Mouse (Mus musculus): ENCODE measurements around the gene Erbb4. TPM values are rescaled to one million over a fixed set of nuclear protein-coding genes. Genes with fewer than 3 reads are reported as not detected.

The Erbb4 gene
- polyA plus RNA-seq, 1 experiment from 2014 or later = 8.6 TPM

DNA sequence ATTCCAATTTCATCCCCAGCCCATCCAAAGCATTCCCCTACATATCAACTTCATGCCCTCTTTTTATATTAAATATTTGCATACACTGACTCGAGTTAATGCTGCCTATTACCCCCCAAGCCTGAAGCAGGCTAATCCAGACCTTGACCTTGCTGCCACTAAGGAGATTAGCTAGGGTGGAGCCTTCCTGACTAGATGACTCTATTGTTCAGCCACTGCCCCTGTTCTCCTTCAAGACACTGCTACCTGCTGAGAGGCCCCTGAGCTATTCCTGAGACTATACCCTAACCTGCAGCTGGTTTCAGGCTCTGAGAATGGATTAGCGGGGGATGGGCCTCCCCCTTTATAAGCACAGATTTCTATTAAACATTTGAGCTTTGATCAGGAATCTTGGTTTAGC is 774.1 kb downstream of the Erbb4 start:
- H3K27ac ChIP-seq (ENCODE audit: low read depth, low read length) = no peak overlapping the region
- H3K36me3 ChIP-seq (ENCODE audit: control insufficient read depth, insufficient read depth, low read length) = no peaks in the 10 kb centered on the region
- no peak for DNase-seq (ENCODE audit: low spot score, missing footprints)
- no peak overlapping the region for H3K4me2 ChIP-seq
- peaks cover 2% of the 10 kb centered on the region; the same call in 1 of the 2 replicates for H3K4me1 ChIP-seq (ENCODE audit: control insufficient read depth, insufficient read depth, low read length)
- H3K9ac ChIP-seq (ENCODE audit: low read length) = no peak overlapping the region
- no peak overlapping the region for H3K4me3 ChIP-seq (ENCODE audit: low read depth, low read length)
- no peaks in the 10 kb centered on the region for H3K9me3 ChIP-seq (ENCODE audit: control insufficient read depth, low read length)
- WGBS = 29% methylated on average over 2 of the region's 2 CpGs
- no peaks in the 10 kb centered on the region for H3K27me3 ChIP-seq (ENCODE audit: control insufficient read depth, insufficient read depth, low read length)
- no peak for ATAC-seq (ENCODE audit: low FRiP score)

DNA sequence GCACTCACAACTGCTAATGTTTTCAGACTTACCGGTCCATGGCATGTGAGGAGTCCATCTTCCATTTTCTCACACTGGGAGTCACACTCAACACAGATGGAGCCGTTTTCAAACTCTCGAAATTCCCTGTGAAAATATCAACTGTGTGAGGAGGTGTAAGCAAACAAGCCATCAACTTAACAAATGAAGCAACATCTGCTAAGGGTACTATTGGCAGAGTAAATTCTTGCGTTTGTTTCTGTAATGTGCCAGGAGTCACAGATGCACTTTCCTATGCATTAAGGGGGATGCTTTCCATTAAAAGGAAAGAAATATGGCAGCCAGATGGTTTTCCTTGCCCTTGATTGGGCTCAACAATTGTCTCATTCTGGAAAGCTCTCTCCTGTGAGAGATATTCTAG is 802.0 kb downstream of the Erbb4 start:
- ATAC-seq (ENCODE audit: low FRiP score) (no peak), DNase-seq (ENCODE audit: low spot score, missing footprints) (no peak)
- H3K27me3 ChIP-seq (ENCODE audit: control insufficient read depth, insufficient read depth, low read length) = no peaks in the 10 kb centered on the region
- H3K9me3 ChIP-seq (ENCODE audit: control insufficient read depth, low read length) = no peaks in the 10 kb centered on the region
- 89% methylated on average over 4 of the region's 4 CpGs for WGBS
- H3K4me3 ChIP-seq (ENCODE audit: low read depth, low read length) = no peak overlapping the region
- H3K36me3 ChIP-seq (ENCODE audit: control insufficient read depth, insufficient read depth, low read length) = no peaks in the 10 kb centered on the region
- H3K9ac ChIP-seq (ENCODE audit: low read length) = no peak overlapping the region
- H3K4me1 ChIP-seq (ENCODE audit: control insufficient read depth, insufficient read depth, low read length) = peaks cover 2% of the 10 kb centered on the region; the same call in 1 of the 2 replicates
- no peak overlapping the region for H3K4me2 ChIP-seq
- no peak overlapping the region for H3K27ac ChIP-seq (ENCODE audit: low read depth, low read length)

DNA sequence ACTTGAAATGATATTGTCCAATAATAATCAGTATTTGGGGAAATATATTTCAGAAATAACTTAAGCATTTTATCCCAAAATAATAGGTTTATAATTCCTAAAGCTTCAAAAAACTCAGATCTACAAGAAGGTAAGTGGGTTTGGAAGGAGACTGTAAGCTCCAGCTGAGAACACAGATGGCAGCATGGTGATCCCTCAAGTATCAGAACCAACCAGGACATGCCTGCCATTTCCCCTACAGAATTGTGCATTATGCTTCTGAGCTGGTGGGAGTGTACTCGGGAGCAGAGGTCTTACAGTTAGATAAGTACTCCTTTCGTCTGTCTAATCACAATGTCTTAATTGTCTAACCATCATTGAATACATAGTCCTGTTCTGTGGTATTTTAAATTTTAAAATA is 823.4 kb downstream of the Erbb4 start:
- no peaks in the 10 kb centered on the region for H3K4me1 ChIP-seq (ENCODE audit: control insufficient read depth, insufficient read depth, low read length)
- no peak for ATAC-seq (ENCODE audit: low FRiP score)
- H3K4me3 ChIP-seq (ENCODE audit: low read depth, low read length) = no peak overlapping the region
- no peak overlapping the region for H3K4me2 ChIP-seq
- no peaks in the 10 kb centered on the region for H3K36me3 ChIP-seq (ENCODE audit: control insufficient read depth, insufficient read depth, low read length)
- H3K9ac ChIP-seq (ENCODE audit: low read length) = no peak overlapping the region
- 74% methylated on average over 2 of the region's 2 CpGs for WGBS
- no peaks in the 10 kb centered on the region for H3K9me3 ChIP-seq (ENCODE audit: control insufficient read depth, low read length)
- DNase-seq (ENCODE audit: low spot score, missing footprints) = no peak
- no peaks in the 10 kb centered on the region for H3K27me3 ChIP-seq (ENCODE audit: control insufficient read depth, insufficient read depth, low read length)
- no peak overlapping the region for H3K27ac ChIP-seq (ENCODE audit: low read depth, low read length)

DNA sequence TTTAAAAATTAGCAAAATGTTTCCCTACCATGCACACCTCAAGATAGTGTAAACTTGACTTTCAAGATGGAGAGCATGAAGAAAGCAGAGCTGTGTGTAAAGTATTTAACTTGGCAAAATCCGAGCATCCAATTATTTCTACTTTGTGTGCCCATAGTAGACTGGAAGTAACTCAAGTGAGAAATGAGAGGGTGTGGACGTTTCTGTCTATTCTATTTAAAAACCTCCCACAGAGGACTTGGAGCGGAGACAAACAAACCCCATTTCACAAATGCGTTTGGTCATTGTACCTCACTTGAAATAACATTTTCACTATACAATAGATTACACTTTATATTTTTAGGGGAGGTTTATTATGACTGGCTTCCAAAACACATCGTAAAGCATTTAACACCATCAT is 832.0 kb downstream of the Erbb4 start:
- Histone ChIP-seq H3K36me3 (ENCODE audit: control insufficient read depth, insufficient read depth, low read length) (no peaks in the 10 kb centered on the region), H3K27ac (ENCODE audit: low read depth, low read length) (no peak overlapping the region), H3K4me3 (ENCODE audit: low read depth, low read length) (no peak overlapping the region), H3K9me3 (ENCODE audit: control insufficient read depth, low read length) (no peaks in the 10 kb centered on the region), H3K9ac (ENCODE audit: low read length) (no peak overlapping the region), H3K4me2 (no peak overlapping the region), H3K4me1 (ENCODE audit: control insufficient read depth, insufficient read depth, low read length) (no peaks in the 10 kb centered on the region), H3K27me3 (ENCODE audit: control insufficient read depth, insufficient read depth, low read length) (no peaks in the 10 kb centered on the region)
- ATAC-seq (ENCODE audit: low FRiP score) = no peak
- 68% methylated on average over 5 of the region's 5 CpGs for WGBS
- peak; percentile 39 for DNase-seq (ENCODE audit: low spot score, missing footprints)

DNA sequence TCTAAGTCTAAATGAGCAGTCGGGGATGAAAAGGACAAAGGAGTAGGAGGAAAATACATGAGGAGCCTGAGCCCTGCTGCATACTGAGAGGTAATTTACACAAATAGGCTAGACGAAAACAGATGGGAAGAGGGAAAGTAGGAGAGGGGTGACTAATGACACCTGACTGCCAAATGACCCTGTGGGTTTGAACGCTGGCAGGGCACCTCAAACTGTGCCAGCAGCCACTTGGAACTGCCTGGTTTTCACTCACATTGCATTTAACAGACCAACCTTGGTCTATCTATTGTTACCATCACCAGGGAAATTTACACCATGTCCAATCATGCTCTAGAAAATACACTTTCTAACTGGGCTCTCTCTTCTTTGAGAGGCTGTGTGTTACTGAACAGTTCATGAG is 929.3 kb downstream of the Erbb4 start:
- H3K4me3 ChIP-seq (ENCODE audit: low read depth, low read length) = no peak overlapping the region
- H3K27ac ChIP-seq (ENCODE audit: low read depth, low read length) = no peak overlapping the region; the same call in 1 of the 2 replicates
- no peak overlapping the region for H3K4me2 ChIP-seq
- H3K9me3 ChIP-seq (ENCODE audit: control insufficient read depth, low read length) = no peaks in the 10 kb centered on the region
- DNase-seq (ENCODE audit: low spot score, missing footprints) = no peak
- H3K27me3 ChIP-seq (ENCODE audit: control insufficient read depth, insufficient read depth, low read length) = no peaks in the 10 kb centered on the region
- peak; percentile 40; the same call in 1 of the 2 replicates for ATAC-seq (ENCODE audit: low FRiP score)
- H3K4me1 ChIP-seq (ENCODE audit: control insufficient read depth, insufficient read depth, low read length) = no peaks in the 10 kb centered on the region; the same call in 1 of the 2 replicates
- WGBS = 27% methylated on average over 3 of the region's 3 CpGs
- no peaks in the 10 kb centered on the region for H3K36me3 ChIP-seq (ENCODE audit: control insufficient read depth, insufficient read depth, low read length)
- no peak overlapping the region for H3K9ac ChIP-seq (ENCODE audit: low read length)

DNA sequence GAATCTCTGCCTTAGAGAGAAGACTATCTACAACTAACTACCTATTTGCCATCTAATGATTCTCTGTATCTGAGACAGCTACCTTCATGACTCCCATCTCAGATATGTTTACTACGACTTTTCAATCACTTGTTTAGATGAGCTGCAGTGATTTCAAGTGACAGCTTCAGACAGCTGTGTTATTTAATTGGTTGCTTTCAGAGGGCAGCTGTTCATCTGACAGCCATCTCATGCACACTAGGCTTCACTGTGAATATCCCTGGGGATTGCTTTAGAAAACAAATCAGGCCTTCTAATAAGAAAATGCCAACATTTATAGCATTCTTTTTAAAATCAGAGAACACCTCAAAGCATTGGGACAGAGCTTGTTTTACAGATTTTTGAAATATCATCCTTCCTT is 952.6 kb downstream of the Erbb4 start:
- Histone ChIP-seq H3K9me3 (ENCODE audit: control insufficient read depth, low read length) (no peaks in the 10 kb centered on the region), H3K27ac (ENCODE audit: low read depth, low read length) (no peak overlapping the region), H3K4me1 (ENCODE audit: control insufficient read depth, insufficient read depth, low read length) (no peaks in the 10 kb centered on the region), H3K9ac (ENCODE audit: low read length) (no peak overlapping the region), H3K27me3 (ENCODE audit: control insufficient read depth, insufficient read depth, low read length) (no peaks in the 10 kb centered on the region), H3K36me3 (ENCODE audit: control insufficient read depth, insufficient read depth, low read length) (no peaks in the 10 kb centered on the region), H3K4me2 (no peak overlapping the region), H3K4me3 (ENCODE audit: low read depth, low read length) (no peak overlapping the region)
- DNase-seq (ENCODE audit: low spot score, missing footprints) (no peak), ATAC-seq (ENCODE audit: low FRiP score) (no peak; the same call in 1 of the 2 replicates)
- 55% methylated on average over 1 of the region's 1 CpGs for WGBS

DNA sequence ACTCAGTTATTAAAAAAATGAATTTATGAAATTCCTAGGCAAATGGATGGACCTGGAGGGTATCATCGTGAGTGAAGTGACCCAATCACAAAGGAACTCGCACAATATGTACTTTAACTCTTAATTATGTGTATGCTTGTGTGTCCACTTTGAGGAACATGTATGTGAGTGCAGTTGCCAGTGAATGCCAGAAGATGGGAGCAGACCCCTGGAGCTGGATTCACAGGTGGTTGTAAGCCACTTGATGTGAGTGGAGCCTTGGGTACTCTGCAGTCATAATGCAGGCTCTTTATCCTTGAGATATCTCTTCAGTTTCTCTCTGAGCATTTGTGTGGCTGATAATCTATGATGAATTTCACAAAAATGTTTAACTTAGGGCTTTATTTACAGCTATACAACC is 957.3 kb downstream of the Erbb4 start:
- Histone ChIP-seq H3K27me3 (ENCODE audit: control insufficient read depth, insufficient read depth, low read length) (no peaks in the 10 kb centered on the region), H3K9ac (ENCODE audit: low read length) (no peak overlapping the region), H3K9me3 (ENCODE audit: control insufficient read depth, low read length) (no peaks in the 10 kb centered on the region), H3K36me3 (ENCODE audit: control insufficient read depth, insufficient read depth, low read length) (no peaks in the 10 kb centered on the region), H3K4me3 (ENCODE audit: low read depth, low read length) (no peak overlapping the region), H3K4me2 (no peak overlapping the region), H3K27ac (ENCODE audit: low read depth, low read length) (no peak overlapping the region), H3K4me1 (ENCODE audit: control insufficient read depth, insufficient read depth, low read length) (no peaks in the 10 kb centered on the region)
- DNase-seq (ENCODE audit: low spot score, missing footprints) (no peak), ATAC-seq (ENCODE audit: low FRiP score) (no peak)
- 87% methylated on average over 2 of the region's 2 CpGs for WGBS

DNA sequence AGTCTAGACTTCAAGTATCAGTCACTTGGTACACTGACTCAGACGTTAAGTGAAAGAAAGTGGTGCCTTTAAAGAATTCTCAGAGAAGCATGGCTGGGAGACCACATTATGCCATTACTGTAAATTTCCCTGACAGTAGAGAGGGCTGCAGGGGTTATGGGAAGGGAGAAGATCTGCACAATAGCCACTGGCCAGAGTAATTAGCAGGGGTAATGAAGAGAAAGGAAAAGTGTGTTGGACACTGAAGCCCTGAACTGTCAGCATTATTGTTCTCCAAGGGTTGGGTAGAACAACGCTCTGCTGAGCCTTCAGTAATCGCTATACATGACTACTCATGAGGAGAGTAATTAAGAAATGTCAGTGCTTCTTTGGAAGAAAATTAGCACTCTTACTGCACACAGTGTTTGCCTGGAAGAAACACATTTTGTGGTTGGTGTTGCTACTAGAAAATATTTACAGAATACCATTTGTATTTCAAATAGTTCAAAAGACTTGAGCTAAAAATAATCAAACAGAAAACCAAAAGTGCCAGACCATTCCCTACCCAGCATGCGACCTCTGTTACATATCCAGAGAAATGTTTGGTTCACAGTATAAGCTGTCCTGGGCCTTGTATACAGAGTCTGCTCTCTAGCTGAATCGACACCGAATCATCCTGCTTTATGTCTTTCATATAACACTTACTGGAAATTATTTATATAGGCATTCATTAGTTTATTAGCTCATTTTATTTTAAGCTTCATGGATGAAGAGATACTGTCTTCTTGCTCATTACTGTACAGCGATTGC is 965.1 kb downstream of the Erbb4 start:
- Histone ChIP-seq H3K4me3 (ENCODE audit: low read depth, low read length) (no peak overlapping the region), H3K4me2 (no peak overlapping the region), H3K36me3 (ENCODE audit: control insufficient read depth, insufficient read depth, low read length) (no peaks in the 10 kb centered on the region), H3K9me3 (ENCODE audit: control insufficient read depth, low read length) (no peaks in the 10 kb centered on the region), H3K4me1 (ENCODE audit: control insufficient read depth, insufficient read depth, low read length) (no peaks in the 10 kb centered on the region), H3K27ac (ENCODE audit: low read depth, low read length) (no peak overlapping the region), H3K27me3 (ENCODE audit: control insufficient read depth, insufficient read depth, low read length) (no peaks in the 10 kb centered on the region), H3K9ac (ENCODE audit: low read length) (no peak overlapping the region)
- DNase-seq (ENCODE audit: low spot score, missing footprints) = no peak
- 75% methylated on average over 7 of the region's 7 CpGs for WGBS
- ATAC-seq (ENCODE audit: low FRiP score) = no peak

DNA sequence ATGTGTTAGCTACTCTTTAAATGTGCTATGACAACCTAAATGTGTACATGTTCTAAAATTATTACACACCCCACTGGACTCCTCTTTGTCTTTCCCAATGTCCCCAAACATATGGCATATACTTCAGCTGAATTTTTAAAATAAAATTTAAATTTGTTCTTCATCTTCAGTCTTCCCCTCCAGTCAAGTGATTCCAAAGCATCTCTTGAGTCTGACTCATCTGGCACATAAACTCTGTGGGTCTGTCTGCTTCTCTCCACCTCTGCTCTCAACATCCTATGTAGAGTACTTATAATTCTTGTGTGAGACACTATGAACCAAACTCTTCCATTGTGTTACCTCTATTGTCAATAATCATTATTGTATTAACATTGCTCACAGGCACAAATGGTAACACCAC is 972.9 kb downstream of the Erbb4 start:
- Histone ChIP-seq H3K9ac (ENCODE audit: low read length) (no peak overlapping the region), H3K36me3 (ENCODE audit: control insufficient read depth, insufficient read depth, low read length) (no peaks in the 10 kb centered on the region), H3K9me3 (ENCODE audit: control insufficient read depth, low read length) (no peaks in the 10 kb centered on the region), H3K4me1 (ENCODE audit: control insufficient read depth, insufficient read depth, low read length) (no peaks in the 10 kb centered on the region), H3K4me2 (no peak overlapping the region), H3K27me3 (ENCODE audit: control insufficient read depth, insufficient read depth, low read length) (no peaks in the 10 kb centered on the region), H3K4me3 (ENCODE audit: low read depth, low read length) (no peak overlapping the region), H3K27ac (ENCODE audit: low read depth, low read length) (no peak overlapping the region)
- ATAC-seq (ENCODE audit: low FRiP score) = no peak
- DNase-seq (ENCODE audit: low spot score, missing footprints) = no peak

Data from midbrain, embryonic 11.5 days (tissue).